Mouse (Mus musculus) hindbrain, postnatal 0 days (tissue): Measurements from ENCODE around the gene Plcg2. TPM values are rescaled to one million over a fixed set of nuclear protein-coding genes. Genes with fewer than 3 reads are reported as not detected.

Experiments used
- ATAC-seq: fragments of 200-750 bp; cut with Nextera tagmentation; 2 replicates; pipeline ENCODE4 v1.8.0; 2017; ENCODE audit warnings: mild to moderate bottlenecking, moderate TSS enrichment, moderate library complexity
- DNase-seq: peaks from one replicate; pipeline ENCODE4 v3.0.0-alpha.2; 2015; ENCODE audit warnings: low spot score
- H3K27ac ChIP-seq: fragments of 300-500 bp; sonication (generic); 2 replicates; pipeline ENCODE4 v1.5.1; 2014; ENCODE audit warnings: mild to moderate bottlenecking
- H3K27me3 ChIP-seq: fragments of 300-500 bp; sonication (generic); 2 replicates; pipeline ENCODE4 v1.6.1; 2014; ENCODE audit warnings: low read length, mixed read lengths; ENCODE audit not compliant: insufficient read depth
- H3K36me3 ChIP-seq: fragments of 300-500 bp; sonication (generic); 2 replicates; pipeline ENCODE4 v1.6.1; 2014; ENCODE audit warnings: low read length, mixed read lengths; ENCODE audit not compliant: insufficient read depth
- H3K4me1 ChIP-seq: fragments of 300-500 bp; sonication (generic); 2 replicates; pipeline ENCODE4 v1.6.1; 2014; ENCODE audit warnings: antibody characterized with exemption, low read length, mixed read lengths; ENCODE audit not compliant: insufficient read depth
- H3K4me2 ChIP-seq: fragments of 300-500 bp; sonication (generic); 2 replicates; pipeline ENCODE4 v1.6.1; 2014; ENCODE audit warnings: low read depth, mild to moderate bottlenecking, low read length, moderate library complexity, mixed read lengths
- H3K4me3 ChIP-seq: fragments of 300-500 bp; sonication (generic); 2 replicates; pipeline ENCODE4 v1.5.1; 2014; ENCODE audit warnings: low read length
- H3K9ac ChIP-seq: fragments of 300-500 bp; sonication (generic); replicated peaks from 2 replicates; pipeline ENCODE4 v1.6.1; 2014; ENCODE audit warnings: mild to moderate bottlenecking, low read length, moderate library complexity, mixed read lengths
- H3K9me3 ChIP-seq: fragments of 300-500 bp; sonication (generic); 2 replicates; pipeline ENCODE4 v1.6.1; 2016; ENCODE audit warnings: low read length, mixed read lengths
- CTCF ChIP-seq: IDR thresholded peaks from 2 replicates; pipeline ENCODE4 v1.5.1; 2016; ENCODE audit warnings: antibody characterized with exemption, control low read depth, low read depth
- WGBS: fragments of 180-500 bp; shearing (Covaris S2); extraction: QIAGEN DNeasy Blood & Tissue Kit; methylation state at CpG from one replicate; pipeline ENCODE4 v1.1.7; 2014; 5-methylcytosine and 5-hydroxymethylcytosine counted together
- polyA plus RNA-seq: library from polyadenylated mRNA; unstranded; fragments of >200 nt; fragmentation: Nextera tagmentation; extraction: Ambion mirVana; gene quantifications from 2 replicates; pipeline ENCODE4 v1.2.1, GENCODE M21; 2015
- total RNA-seq: library from RNA; depleted of rRNA; stranded (reverse); fragments of >200 nt; gene quantifications from 2 replicates; pipeline ENCODE4 v1.2.3, GENCODE M21; 2014

Plcg2 gene
- total and polyA plus RNA-seq, 2 experiments from 2014 or later = 1.5 to 2.5 TPM

DNA sequence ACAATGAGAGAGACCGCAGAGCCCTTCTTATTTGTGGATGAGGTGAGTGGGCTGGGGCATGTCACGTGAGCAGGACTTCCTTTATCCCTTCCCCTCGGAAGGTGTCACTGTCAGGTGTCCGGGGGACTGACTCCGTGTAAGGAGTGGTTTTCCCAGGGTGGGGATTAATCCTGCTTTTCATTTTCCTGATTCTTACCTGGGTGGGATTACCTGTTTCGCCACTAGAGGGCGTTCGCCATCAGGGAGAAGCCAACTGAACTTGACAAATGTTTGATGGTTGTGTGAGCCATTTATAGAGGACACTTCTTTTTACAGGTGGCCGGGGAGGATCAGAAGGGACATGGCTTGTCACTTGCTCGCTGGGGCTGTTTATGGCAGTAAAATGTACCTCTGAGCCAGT, 79.8 kb downstream of the Plcg2 start:
- Histone ChIP-seq H3K4me1 (no peaks in the 10 kb centered on the region), H3K9me3 (peaks cover 5% of the 10 kb centered on the region; the same call in 1 of the 2 replicates), H3K9ac (no peak overlapping the region), H3K27ac (no peak overlapping the region), H3K4me3 (no peak overlapping the region), H3K4me2 (no peak overlapping the region), H3K27me3 (no peaks in the 10 kb centered on the region), H3K36me3 (no peaks in the 10 kb centered on the region)
- TF ChIP-seq CTCF = peak; percentile 65
- 59% methylated on average over 10 of the region's 10 CpGs for WGBS
- no peak for ATAC-seq
- DNase-seq = no peak

GRCm38 (mm10) chr8:117578856-117579255, 80.8 kb downstream of the Plcg2 start:
- H3K9ac ChIP-seq = no peak overlapping the region
- no peak overlapping the region for H3K4me3 ChIP-seq
- DNase-seq (no peak), ATAC-seq (no peak)
- TF ChIP-seq CTCF = no peak
- H3K27ac ChIP-seq = no peak overlapping the region
- H3K4me2 ChIP-seq = no peak overlapping the region
- WGBS = 93% methylated on average over 6 of the region's 6 CpGs
- H3K9me3 ChIP-seq = peaks cover 7% of the 10 kb centered on the region; the same call in 1 of the 2 replicates
- H3K4me1 ChIP-seq = no peaks in the 10 kb centered on the region
- no peaks in the 10 kb centered on the region for H3K36me3 ChIP-seq
- no peaks in the 10 kb centered on the region for H3K27me3 ChIP-seq

GRCm38 (mm10) chr8:117593862-117594261, 95.8 kb downstream of the Plcg2 start:
- no peak for DNase-seq
- no peak for ATAC-seq

GRCm38 (mm10) chr8:117595001-117595400, 96.9 kb downstream of the Plcg2 start:
- DNase-seq (no peak), ATAC-seq (no peak)
- Histone ChIP-seq H3K27me3 (no peaks in the 10 kb centered on the region), H3K9me3 (no peaks in the 10 kb centered on the region), H3K4me2 (no peak overlapping the region), H3K27ac (no peak overlapping the region), H3K4me1 (no peaks in the 10 kb centered on the region), H3K4me3 (no peak overlapping the region), H3K36me3 (no peaks in the 10 kb centered on the region), H3K9ac (no peak overlapping the region)
- WGBS = 86% methylated on average over 2 of the region's 2 CpGs
- TF ChIP-seq CTCF = no peak

More at GRCm38 (mm10) chr8:117593862-117594261, 95.8 kb downstream of the Plcg2 start:
- no peak overlapping the region for H3K4me3 ChIP-seq
- no peak overlapping the region for H3K27ac ChIP-seq
- H3K27me3 ChIP-seq = no peaks in the 10 kb centered on the region
- no peak for TF ChIP-seq CTCF
- H3K9me3 ChIP-seq = no peaks in the 10 kb centered on the region
- H3K4me2 ChIP-seq = no peak overlapping the region
- no peaks in the 10 kb centered on the region for H3K4me1 ChIP-seq
- H3K36me3 ChIP-seq = no peaks in the 10 kb centered on the region
- 83% methylated on average over 5 of the region's 5 CpGs for WGBS
- H3K9ac ChIP-seq = no peak overlapping the region

- no peaks in the 10 kb centered on the region for H3K4me1 ChIP-seq
- no peak overlapping the region for H3K27ac ChIP-seq
- TF ChIP-seq CTCF = no peak
- no peaks in the 10 kb centered on the region for H3K27me3 ChIP-seq
- H3K9me3 ChIP-seq = no peaks in the 10 kb centered on the region
- 93% methylated on average over 5 of the region's 5 CpGs for WGBS
- no peaks in the 10 kb centered on the region for H3K36me3 ChIP-seq
- H3K9ac ChIP-seq = no peak overlapping the region
- H3K4me2 ChIP-seq = no peak overlapping the region
- no peak for DNase-seq
- H3K4me3 ChIP-seq = no peak overlapping the region
- no peak for ATAC-seq
Measured at GRCm38 (mm10) chr8:117596777-117597176, 98.7 kb downstream of the Plcg2 start.

GRCm38 (mm10) chr8:117600839-117601238, 102.7 kb downstream of the Plcg2 start:
- ATAC-seq (no peak), DNase-seq (peak; percentile 56)
- 75% methylated on average over 13 of the region's 13 CpGs for WGBS

DNA sequence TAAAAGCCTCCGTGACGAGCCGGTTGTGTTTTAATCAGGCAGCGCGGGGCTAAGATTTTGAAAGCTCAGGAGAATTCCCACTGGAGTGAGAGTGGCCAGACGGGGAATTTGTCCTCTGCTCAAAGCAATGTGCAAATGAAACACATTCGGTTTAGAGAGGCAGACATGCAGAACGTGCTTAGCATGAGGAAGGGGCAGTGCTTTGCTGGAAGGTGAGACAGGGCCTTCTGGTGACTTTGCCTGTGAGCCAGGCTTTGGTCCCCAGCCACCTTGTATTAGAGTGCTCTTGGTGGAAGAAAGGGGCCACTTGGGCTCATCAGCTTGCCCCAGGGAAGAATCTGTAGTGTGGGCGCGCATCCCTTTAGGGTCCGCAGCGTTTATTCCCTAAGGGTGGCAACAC, 106.0 kb downstream of the Plcg2 start:
- Histone ChIP-seq H3K9ac (no peak overlapping the region), H3K4me2 (no peak overlapping the region), H3K9me3 (no peaks in the 10 kb centered on the region), H3K4me1 (no peaks in the 10 kb centered on the region), H3K27ac (peak overlapping the region; percentile 51), H3K4me3 (no peak overlapping the region), H3K27me3 (no peaks in the 10 kb centered on the region), H3K36me3 (no peaks in the 10 kb centered on the region)
- WGBS = 64% methylated on average over 12 of the region's 12 CpGs
- ATAC-seq (no peak), DNase-seq (peak; percentile 46)
- TF ChIP-seq CTCF = no peak

More at GRCm38 (mm10) chr8:117600839-117601238, 102.7 kb downstream of the Plcg2 start:
- Histone ChIP-seq H3K4me2 (no peak overlapping the region), H3K9ac (no peak overlapping the region), H3K9me3 (no peaks in the 10 kb centered on the region), H3K27ac (no peak overlapping the region), H3K4me1 (no peaks in the 10 kb centered on the region), H3K36me3 (no peaks in the 10 kb centered on the region), H3K4me3 (no peak overlapping the region), H3K27me3 (no peaks in the 10 kb centered on the region)
- peak; percentile 82 for TF ChIP-seq CTCF
